ENCODE assay signal across 8 mouse cellular contexts in the genomic region with DNA sequence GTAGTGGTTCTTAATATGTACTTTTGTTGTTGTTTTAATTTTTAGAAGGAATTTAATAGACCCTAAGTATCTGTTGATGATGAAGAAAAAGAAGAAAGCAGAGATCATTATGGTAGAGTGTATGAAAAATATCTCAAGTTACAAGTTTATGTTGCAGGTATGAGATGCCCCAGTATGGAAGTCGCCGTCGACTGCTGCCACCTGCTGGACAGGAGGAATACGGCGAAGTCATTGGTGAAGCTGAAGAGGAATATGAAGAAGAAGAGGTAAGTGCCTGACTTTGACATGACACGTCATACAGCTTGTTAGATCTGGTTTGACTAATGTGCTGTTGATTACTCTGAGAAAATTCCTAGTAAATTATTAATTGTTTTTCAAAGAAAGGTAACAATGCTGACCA.
DNase-seq lines count a peak whose midpoint lies in the region; ATAC-seq lines count a peak whose summit lies in the region.
"Had no signal": no experiment of that assay in that cellular context is flagged by ENCODE, and none has a peak within 500 bp of the region (broad histone marks: within the 10 kb centered on the region; RNA-seq: fewer than 3 reads in every experiment).

No protein-coding gene starts in this region.

- no peak overlapping the region for H3K27ac ChIP-seq in kidney, embryonic 14.5 days (ENCODE audit: low read depth, low read length)
- no peak overlapping the region for H3K27ac ChIP-seq in limb, embryonic 10.5 days

- no peaks in the 10 kb centered on the region for H3K27me3 ChIP-seq in kidney, embryonic 14.5 days (ENCODE audit: control insufficient read depth, insufficient read depth, low read length)
- no peaks in the 10 kb centered on the region for H3K27me3 ChIP-seq in limb, embryonic 10.5 days (ENCODE audit: low read depth, poor library complexity, severe bottlenecking)

- DNase-seq in kidney, adult 9 months = peak; percentile 10
- peak; percentile 10 to 14 for DNase-seq in B cell, adult 2 months
- peak; percentile 45 for DNase-seq in NIH3T3 (ENCODE audit: low read depth)
- DNase-seq in limb, embryonic 10.5 days (ENCODE audit: low spot score) = peak; percentile 42
- no peak for DNase-seq in right cerebral cortex, postnatal 4 days
- DNase-seq: gastrocnemius, postnatal 36 days had no signal

- no peak overlapping the region for H3K4me3 ChIP-seq in kidney, embryonic 14.5 days (ENCODE audit: low read length)
- H3K4me3 ChIP-seq in limb, embryonic 10.5 days = no peak overlapping the region

- ATAC-seq in kidney, embryonic 14.5 days (ENCODE audit: low FRiP score, low TSS enrichment) = no peak
- ATAC-seq in cerebellum, adult (ENCODE audit: insufficient number of reproducible peaks, low FRiP score, low TSS enrichment) = no peak

- H3K9me3 ChIP-seq in kidney, embryonic 14.5 days (ENCODE audit: control insufficient read depth, low read length) = no peaks in the 10 kb centered on the region
- H3K9me3 ChIP-seq in limb, embryonic 10.5 days (replicated peaks) = no peaks in the 10 kb centered on the region

- no peak overlapping the region for H3K4me2 ChIP-seq in kidney, embryonic 14.5 days (replicated peaks; ENCODE audit: low read depth, low read length)

- H3K36me3 ChIP-seq in kidney, embryonic 14.5 days (ENCODE audit: control insufficient read depth, insufficient read depth, low read length) = no peaks in the 10 kb centered on the region
- no peaks in the 10 kb centered on the region for H3K36me3 ChIP-seq in limb, embryonic 10.5 days

- no peak overlapping the region for H3K9ac ChIP-seq in kidney, embryonic 14.5 days (ENCODE audit: low read depth, low read length)

- WGBS in kidney, embryonic 14.5 days = 63% methylated on average over 6 of the region's 6 CpGs
- 57% methylated on average over 6 of the region's 6 CpGs for WGBS in limb, embryonic 10.5 days

- H3K4me1 ChIP-seq in kidney, embryonic 14.5 days (ENCODE audit: control insufficient read depth, insufficient read depth, low read length) = no peaks in the 10 kb centered on the region
- no peaks in the 10 kb centered on the region for H3K4me1 ChIP-seq in limb, embryonic 10.5 days
